Mouse (Mus musculus) heart, adult 2 months (tissue): Measurements from ENCODE around the gene Gns.

Experiments
- EP300 ChIP-seq: fragments of 200-500 bp; IDR thresholded peaks from 2 replicates; pipeline ENCODE4 v1.6.1; 2011; ENCODE audit warnings: low read depth, low read length, control low read depth; ENCODE audit not compliant: insufficient read depth
- POLR2A ChIP-seq: fragments of 200-500 bp; IDR thresholded peaks from 2 replicates; pipeline ENCODE4 v1.6.1; 2011; ENCODE audit warnings: mild to moderate bottlenecking, low read depth, low read length, control low read depth; ENCODE audit not compliant: insufficient read depth

DNA sequence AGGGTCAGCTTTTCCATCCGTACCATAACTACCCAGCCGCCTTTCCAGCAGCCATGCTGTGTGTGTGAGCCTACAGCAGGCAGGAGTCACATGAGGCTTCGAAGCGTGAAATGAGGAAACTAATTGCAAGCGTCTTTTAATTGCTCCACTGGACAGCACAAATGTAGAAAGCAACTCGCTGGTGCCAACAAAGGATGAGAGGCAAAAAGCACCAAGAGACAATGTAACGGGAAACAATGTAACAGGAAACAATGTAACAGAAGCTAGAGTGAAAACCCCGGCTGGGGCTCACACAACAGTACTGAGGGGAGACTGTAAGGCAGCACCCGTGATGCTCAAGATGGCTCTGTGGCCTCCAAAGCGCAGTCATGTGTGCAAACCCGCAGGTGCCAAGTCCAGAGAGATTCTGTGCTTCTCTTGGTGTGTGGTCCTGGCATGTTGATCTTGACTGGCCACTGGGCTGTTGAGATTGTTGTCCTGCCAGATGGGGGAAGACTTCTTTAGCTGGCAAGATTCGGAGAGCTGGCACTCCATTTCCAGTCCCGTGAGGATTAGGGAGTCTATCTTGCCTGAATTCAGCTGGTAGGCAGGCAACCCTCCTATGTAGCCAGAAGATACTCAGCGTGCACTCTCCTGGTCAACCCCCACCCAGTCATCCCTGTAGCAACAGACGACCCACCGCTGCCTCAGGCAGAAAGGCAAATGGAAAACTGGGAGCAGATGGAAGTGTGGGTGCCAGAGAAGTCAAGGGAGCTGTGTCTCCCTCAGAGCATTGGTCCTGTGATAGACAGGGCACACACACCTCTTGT lies 58.9 kb downstream of the Gns start:
- no peak for TF ChIP-seq EP300
- no peak for TF ChIP-seq POLR2A
